Mouse (Mus musculus) kidney, adult 11 months (tissue): Measurements from ENCODE around the gene Shank2.

ENCODE experiments used
- DNase-seq: peaks from one replicate; pipeline ENCODE4 v3.0.0; 2022

Gene Shank2

DNA sequence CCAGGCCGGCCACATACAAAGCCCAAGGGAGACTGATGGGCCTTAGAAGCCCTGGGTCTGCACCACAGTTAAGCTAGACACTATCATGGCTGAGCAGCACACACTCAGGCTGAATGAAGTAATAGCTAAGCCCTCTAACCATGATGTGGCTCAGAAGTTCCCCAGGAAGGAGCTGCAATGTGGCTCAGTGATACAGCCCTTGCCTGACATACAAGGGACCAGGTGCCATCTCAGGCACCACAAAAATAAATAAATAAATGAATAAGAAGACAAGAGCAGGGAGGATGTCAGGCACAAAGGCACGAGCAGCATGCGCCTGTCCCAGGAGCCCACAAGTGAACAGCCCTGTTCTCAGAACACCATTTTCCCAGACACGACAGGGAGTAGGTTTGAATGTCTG is 440.2 kb downstream of the Shank2 start:
- DNase-seq, result no peak

GRCm38 (mm10) chr7:144444788-144445187 is 443.1 kb downstream of the Shank2 start:
- no peak for DNase-seq

- no peak for DNase-seq
These were observed 445.4 kb downstream of the Shank2 start for GRCm38 (mm10) chr7:144447146-144447545.

DNA sequence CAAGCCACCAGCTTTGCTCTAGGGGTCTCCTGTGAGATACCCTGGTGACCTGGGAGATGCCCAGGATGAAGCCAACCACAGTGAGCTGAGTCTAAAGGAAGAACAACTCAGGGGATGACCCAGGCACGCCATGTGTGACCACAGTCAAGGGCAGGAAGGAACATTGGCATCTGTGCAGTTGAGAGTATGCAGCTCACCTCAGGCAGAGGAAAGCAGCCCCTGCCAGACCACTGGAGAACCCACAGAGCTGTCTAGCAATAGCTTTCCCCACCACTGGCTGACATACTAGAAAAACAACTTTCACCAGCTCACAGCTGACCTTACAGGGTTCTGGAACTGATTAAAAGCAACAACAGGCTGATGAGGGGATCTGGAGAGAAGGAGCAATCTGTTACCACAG is 446.5 kb downstream of the Shank2 start:
- DNase-seq, result no peak

- DNase-seq, result peak; percentile 88
These were observed 448.2 kb downstream of the Shank2 start for GRCm38 (mm10) chr7:144449637-144450570.

- no peak for DNase-seq
These were observed 448.9 kb downstream of the Shank2 start for GRCm38 (mm10) chr7:144450661-144451060.

- DNase-seq, result no peak
These were observed 457.2 kb downstream of the Shank2 start for GRCm38 (mm10) chr7:144458881-144459280.

GRCm38 (mm10) chr7:144461246-144461902 is 459.6 kb downstream of the Shank2 start:
- DNase-seq, result no peak

DNA sequence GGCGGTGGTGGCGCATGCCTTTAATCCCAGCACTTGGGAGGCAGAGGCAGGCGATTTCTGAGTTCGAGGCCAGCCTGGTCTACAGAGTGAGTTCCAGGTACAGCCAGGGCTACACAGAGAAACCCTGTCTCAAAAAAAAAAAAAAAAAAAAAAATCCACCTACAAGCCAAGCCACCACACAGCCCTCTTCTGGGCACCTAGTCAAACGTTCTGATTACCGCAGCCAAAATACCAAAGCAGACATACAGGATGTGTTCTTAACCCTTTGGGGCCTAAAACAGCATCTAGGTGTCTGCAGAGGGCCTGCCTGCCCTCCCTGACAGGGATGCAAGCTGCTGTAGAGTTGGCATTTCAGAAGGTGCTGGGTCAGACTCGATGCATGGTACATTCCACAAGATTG is 460.8 kb downstream of the Shank2 start:
- DNase-seq, result no peak

DNA sequence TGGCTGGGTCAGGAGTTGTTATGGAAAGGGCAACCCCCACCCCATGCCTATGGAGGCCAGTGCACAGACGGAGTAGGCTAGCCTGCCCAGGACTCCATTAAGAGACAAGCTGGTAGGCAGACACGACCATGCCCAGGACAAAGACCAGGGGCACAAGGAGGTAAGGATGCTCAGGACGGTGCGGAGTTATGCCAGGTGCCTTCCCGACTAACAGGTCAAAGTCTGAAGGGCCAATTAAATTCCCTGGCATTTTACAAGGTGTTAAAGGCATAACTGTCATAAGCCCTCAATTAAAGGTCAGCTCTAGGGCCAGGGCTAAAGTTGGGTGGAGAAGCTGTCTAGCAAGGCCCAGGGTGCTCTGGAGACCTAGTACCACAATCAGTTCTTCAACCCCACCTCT is 467.0 kb downstream of the Shank2 start:
- DNase-seq, result no peak

- DNase-seq, result peak; percentile 77
These were observed 467.5 kb downstream of the Shank2 start for GRCm38 (mm10) chr7:144469181-144469641.

- DNase-seq, result no peak
These were observed 468.3 kb downstream of the Shank2 start for GRCm38 (mm10) chr7:144469908-144470544.

DNA sequence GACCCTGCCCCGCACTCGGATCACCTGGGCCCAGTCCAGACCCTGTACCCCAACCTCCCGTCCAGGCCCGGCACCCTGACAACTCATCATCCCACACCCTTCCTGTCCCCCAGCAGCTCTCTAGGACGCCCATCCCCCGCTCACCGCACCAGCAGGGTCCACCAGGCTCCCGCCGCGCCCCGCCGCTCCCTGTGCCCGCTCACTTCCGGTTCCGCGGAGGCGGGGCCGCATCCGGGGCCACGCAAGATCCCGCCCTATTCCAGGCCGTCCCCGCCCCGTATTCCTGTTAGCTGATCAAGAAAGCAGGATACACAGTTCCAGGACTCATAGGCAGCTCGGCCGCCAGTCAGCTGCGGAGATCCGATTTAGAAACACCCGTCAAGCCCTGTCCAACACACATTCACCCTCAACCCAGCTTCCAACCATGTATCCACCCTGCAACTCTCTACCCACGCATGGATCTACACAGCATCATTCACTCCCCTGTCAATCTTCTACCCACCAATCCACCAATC is 468.9 kb downstream of the Shank2 start, which contains the start of gene Cttn:
TSS of gene Cttn (minus strand) at position 465 of the 515 bp plus-strand sequence.
- peak; percentile 91 for DNase-seq

- DNase-seq, result no peak
These were observed 469.4 kb downstream of the Shank2 start for GRCm38 (mm10) chr7:144471103-144471502.

DNA sequence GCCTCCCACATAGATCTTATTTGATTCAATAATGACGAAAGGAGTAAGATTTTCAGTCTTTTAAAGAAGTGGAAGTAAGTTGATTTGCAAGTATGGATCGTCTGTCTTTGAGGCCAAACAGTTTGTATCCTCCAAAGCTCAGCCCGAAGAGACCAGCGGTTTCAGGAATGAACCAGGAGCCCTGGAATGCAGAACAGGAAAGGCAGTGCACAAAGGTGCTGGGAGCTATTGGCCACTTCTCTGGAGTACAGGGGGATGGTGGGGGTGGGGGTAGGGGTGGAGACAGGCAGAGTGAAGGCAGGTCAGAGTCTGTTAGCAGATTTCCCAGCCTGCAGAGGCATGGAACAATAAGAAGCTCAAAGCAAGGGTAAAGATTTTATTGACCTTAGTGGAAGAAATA is 471.8 kb downstream of the Shank2 start:
- no peak for DNase-seq
